Mouse (Mus musculus): Measurements from ENCODE around the gene L1td1. TPM values are rescaled to one million over a fixed set of nuclear protein-coding genes. Genes with fewer than 3 reads are reported as not detected.

L1td1 gene
- polyA plus RNA-seq (2014; fragmentation: Nextera tagmentation; extraction: Ambion mirVana): 0.30 TPM in 1 of 2 replicates, not detected in the other

DNA sequence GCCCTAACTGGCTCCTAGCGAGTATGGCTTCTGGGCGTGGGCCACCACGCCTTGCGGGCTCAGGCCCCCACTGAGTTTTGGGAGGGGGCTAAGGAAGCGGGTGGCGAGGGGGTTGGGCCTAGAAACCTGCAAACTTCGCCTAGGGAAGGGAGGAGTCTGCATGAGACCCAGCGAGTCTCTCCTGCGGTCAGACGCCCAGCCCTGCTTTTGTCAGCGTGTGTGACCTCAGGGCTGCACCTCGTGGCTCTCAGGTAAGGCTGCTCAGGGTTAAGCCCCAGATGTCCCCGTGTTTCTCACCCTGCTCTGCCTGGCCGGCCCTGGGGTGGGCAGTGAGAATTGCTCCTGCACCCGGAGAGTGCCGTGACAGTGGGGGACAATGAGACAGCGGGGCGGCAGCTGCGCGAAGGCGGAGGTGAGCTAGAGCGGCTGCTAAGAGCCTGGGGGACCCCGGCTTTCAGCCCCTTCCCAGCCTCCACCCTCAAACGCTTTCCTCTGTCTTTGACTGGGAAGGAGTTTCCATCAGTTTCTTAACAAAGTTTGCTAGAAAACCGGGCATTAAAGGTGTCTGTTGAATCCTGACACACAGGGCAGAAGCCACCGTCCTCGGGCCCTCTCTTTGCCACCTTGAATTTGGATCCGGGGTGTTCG is at the start of gene L1td1:
Gene L1td1 (plus strand): TSS at position 145 of the 648 bp plus-strand sequence.
- peak within 1 kb of the TSS; percentile 57 for H3K4me2 ChIP-seq (ENCODE audit: low read depth, low read length)
- no peaks in the 10 kb centered on the region for H3K36me3 ChIP-seq (ENCODE audit: control insufficient read depth, insufficient read depth, low read length)
- ATAC-seq (ENCODE audit: low read depth): no peak
- 5% methylated on average over 27 of the region's 29 CpGs for WGBS
- no peak within 1 kb of the TSS for H3K27ac ChIP-seq (replicated peaks; ENCODE audit: low read depth, low read length)
- H3K9me3 ChIP-seq (ENCODE audit: control insufficient read depth, low read length): no peaks in the 10 kb centered on the region
- H3K9ac ChIP-seq (ENCODE audit: low read depth, low read length): peak within 1 kb of the TSS; percentile 51
- H3K4me3 ChIP-seq (ENCODE audit: low read depth, low read length): peak within 1 kb of the TSS; percentile 35
- DNase-seq (ENCODE audit: low spot score): no peak
- peaks cover 24% of the 10 kb centered on the region for H3K27me3 ChIP-seq (replicated peaks; ENCODE audit: control insufficient read depth, insufficient read depth, low read length)
- peaks cover 17% of the 10 kb centered on the region for H3K4me1 ChIP-seq (ENCODE audit: control insufficient read depth, insufficient read depth, low read length)

DNA sequence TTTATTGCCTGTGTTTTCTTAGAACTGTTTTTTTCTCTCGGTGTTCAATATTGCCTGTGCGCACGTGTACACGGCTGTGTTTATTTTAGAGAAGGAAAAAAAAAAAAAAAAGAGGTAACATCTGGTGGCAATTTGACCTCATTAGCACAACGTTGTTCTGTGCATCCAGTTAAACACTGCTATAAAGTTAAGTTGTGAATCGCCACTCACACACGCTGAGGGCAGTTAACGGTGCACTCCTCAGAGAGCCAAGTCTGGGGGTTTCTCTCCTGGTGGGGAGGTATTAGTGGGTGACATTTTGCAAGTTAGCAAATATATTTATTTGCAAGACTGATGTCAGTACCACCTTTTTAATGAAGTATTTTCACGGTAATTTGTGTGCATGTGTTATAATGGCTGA is 49.0 kb upstream of the L1td1 start:
- ATAC-seq (ENCODE audit: low read depth) (no peak), DNase-seq (ENCODE audit: low spot score) (no peak)
- no peaks in the 10 kb centered on the region for H3K4me1 ChIP-seq (ENCODE audit: control insufficient read depth, insufficient read depth, low read length)
- no peak overlapping the region for H3K4me3 ChIP-seq (ENCODE audit: low read depth, low read length)
- H3K4me2 ChIP-seq (ENCODE audit: low read depth, low read length): no peak overlapping the region
- no peaks in the 10 kb centered on the region for H3K9me3 ChIP-seq (ENCODE audit: control insufficient read depth, low read length)
- WGBS: 30% methylated on average over 9 of the region's 9 CpGs
- no peaks in the 10 kb centered on the region for H3K27me3 ChIP-seq (replicated peaks; ENCODE audit: control insufficient read depth, insufficient read depth, low read length)
- no peak overlapping the region for H3K27ac ChIP-seq (replicated peaks; ENCODE audit: low read depth, low read length)
- no peaks in the 10 kb centered on the region for H3K36me3 ChIP-seq (ENCODE audit: control insufficient read depth, insufficient read depth, low read length)
- no peak overlapping the region for H3K9ac ChIP-seq (ENCODE audit: low read depth, low read length)

DNA sequence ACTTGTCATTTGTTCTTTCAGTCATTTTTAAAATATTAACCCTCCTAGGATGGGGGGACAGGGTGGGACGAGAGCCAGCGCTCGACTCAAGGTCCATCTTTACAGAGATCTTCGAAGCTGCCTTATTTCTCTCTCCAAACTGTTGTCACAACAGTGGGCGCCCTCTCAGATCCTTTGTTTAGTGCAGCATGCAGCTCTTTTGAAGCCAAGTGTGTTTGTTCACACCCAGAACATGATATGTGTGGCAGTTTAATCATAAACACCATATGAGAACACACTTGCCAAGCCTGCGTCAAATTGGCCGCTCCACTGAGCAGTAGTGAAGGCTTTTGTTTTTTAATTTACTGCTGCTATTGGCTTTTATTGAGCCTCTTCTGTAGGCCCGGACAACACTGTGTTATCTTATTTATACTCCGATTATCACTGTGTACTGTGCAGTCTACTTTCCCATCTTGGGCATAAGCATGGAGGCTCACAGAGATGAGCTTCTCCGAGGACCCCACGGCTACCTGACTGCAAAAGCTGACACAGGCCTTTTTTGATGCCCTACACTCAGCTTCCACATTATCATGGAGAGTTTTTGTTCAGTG is 39.8 kb upstream of the L1td1 start:
- H3K27me3 ChIP-seq (replicated peaks; ENCODE audit: control insufficient read depth, insufficient read depth, low read length): no peaks in the 10 kb centered on the region
- H3K9me3 ChIP-seq (ENCODE audit: control insufficient read depth, low read length): peaks cover 6% of the 10 kb centered on the region
- no peak overlapping the region for H3K4me3 ChIP-seq (ENCODE audit: low read depth, low read length)
- H3K36me3 ChIP-seq (ENCODE audit: control insufficient read depth, insufficient read depth, low read length): peaks cover 14% of the 10 kb centered on the region
- ATAC-seq (ENCODE audit: low read depth): no peak
- no peak overlapping the region for H3K27ac ChIP-seq (replicated peaks; ENCODE audit: low read depth, low read length)
- no peaks in the 10 kb centered on the region for H3K4me1 ChIP-seq (ENCODE audit: control insufficient read depth, insufficient read depth, low read length)
- 88% methylated on average over 11 of the region's 11 CpGs for WGBS
- DNase-seq (ENCODE audit: low spot score): no peak
- H3K9ac ChIP-seq (ENCODE audit: low read depth, low read length): no peak overlapping the region
- H3K4me2 ChIP-seq (ENCODE audit: low read depth, low read length): no peak overlapping the region

DNA sequence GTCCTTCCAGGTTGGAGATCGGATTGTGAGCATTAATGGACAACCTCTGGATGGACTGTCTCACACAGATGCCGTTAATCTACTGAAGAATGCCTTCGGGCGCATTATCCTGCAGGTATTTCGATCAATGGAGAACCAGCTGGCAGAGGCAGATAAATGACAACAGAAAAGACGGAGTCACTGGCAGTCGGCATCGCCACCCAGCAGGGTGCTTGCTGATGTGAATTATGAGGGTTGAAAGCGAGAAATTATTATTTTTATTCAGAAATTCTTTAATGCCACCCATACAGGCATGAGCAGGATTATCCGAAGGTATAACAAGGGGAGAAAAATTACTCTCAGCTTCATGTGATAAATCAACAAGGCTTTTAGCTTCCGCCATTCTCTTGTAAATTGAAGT is 38.4 kb upstream of the L1td1 start:
- 84% methylated on average over 11 of the region's 11 CpGs for WGBS
- Histone ChIP-seq H3K9me3 (ENCODE audit: control insufficient read depth, low read length) (peaks cover 6% of the 10 kb centered on the region), H3K27ac (replicated peaks; ENCODE audit: low read depth, low read length) (no peak overlapping the region), H3K4me1 (ENCODE audit: control insufficient read depth, insufficient read depth, low read length) (no peaks in the 10 kb centered on the region), H3K4me3 (ENCODE audit: low read depth, low read length) (no peak overlapping the region), H3K4me2 (ENCODE audit: low read depth, low read length) (no peak overlapping the region), H3K9ac (ENCODE audit: low read depth, low read length) (no peak overlapping the region), H3K36me3 (ENCODE audit: control insufficient read depth, insufficient read depth, low read length) (peaks cover 14% of the 10 kb centered on the region), H3K27me3 (replicated peaks; ENCODE audit: control insufficient read depth, insufficient read depth, low read length) (no peaks in the 10 kb centered on the region)
- ATAC-seq (ENCODE audit: low read depth): no peak
- DNase-seq (ENCODE audit: low spot score): no peak

DNA sequence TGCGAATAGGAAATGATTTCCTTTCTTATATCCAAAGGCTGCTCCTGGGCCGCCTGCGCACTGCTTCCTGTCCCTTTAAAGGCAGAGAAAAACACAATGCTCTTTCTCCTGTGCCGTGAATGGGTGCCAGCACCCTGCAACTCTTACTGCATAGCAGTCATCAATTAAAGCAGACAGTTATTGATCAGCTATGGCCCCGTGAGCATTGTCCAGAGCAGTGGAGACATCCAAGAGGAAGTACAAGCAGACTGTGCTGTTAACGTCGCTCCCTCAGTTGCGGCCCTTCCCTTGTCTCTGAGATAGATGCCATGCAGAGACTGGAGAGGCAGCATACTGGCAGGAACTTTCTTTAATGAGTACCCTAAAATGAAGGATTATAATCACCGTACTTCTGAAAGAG is 38.0 kb upstream of the L1td1 start:
- Histone ChIP-seq H3K36me3 (ENCODE audit: control insufficient read depth, insufficient read depth, low read length) (peaks cover 14% of the 10 kb centered on the region), H3K27ac (replicated peaks; ENCODE audit: low read depth, low read length) (no peak overlapping the region), H3K4me3 (ENCODE audit: low read depth, low read length) (no peak overlapping the region), H3K4me2 (ENCODE audit: low read depth, low read length) (no peak overlapping the region), H3K4me1 (ENCODE audit: control insufficient read depth, insufficient read depth, low read length) (no peaks in the 10 kb centered on the region), H3K9me3 (ENCODE audit: control insufficient read depth, low read length) (peaks cover 6% of the 10 kb centered on the region), H3K9ac (ENCODE audit: low read depth, low read length) (no peak overlapping the region), H3K27me3 (replicated peaks; ENCODE audit: control insufficient read depth, insufficient read depth, low read length) (no peaks in the 10 kb centered on the region)
- 87% methylated on average over 9 of the region's 9 CpGs for WGBS
- ATAC-seq (ENCODE audit: low read depth) (no peak), DNase-seq (ENCODE audit: low spot score) (no peak)

DNA sequence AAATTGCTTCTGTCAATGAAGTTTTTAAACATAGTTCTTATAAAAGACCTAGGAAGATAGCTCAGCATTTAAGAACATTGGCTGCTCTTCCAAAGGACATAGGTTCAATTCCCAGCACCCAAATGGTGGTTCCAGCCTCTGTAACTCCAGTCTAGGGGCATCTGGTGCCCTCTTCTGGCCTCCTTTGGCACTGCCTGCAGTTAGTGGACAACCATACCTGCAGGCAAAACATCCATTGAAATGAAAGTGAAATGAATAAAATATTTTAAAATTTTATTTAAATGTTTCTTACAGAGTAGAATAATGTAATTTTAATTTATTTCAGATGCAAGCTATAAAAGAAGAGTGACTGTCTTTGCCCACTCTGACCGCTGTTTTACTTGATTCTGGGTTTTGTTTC is 36.5 kb upstream of the L1td1 start:
- H3K4me1 ChIP-seq (ENCODE audit: control insufficient read depth, insufficient read depth, low read length): no peaks in the 10 kb centered on the region
- H3K36me3 ChIP-seq (ENCODE audit: control insufficient read depth, insufficient read depth, low read length): peaks cover 14% of the 10 kb centered on the region
- ATAC-seq (ENCODE audit: low read depth) (no peak), DNase-seq (ENCODE audit: low spot score) (no peak)
- no peak overlapping the region for H3K4me2 ChIP-seq (ENCODE audit: low read depth, low read length)
- H3K27me3 ChIP-seq (replicated peaks; ENCODE audit: control insufficient read depth, insufficient read depth, low read length): no peaks in the 10 kb centered on the region
- no peak overlapping the region for H3K27ac ChIP-seq (replicated peaks; ENCODE audit: low read depth, low read length)
- no peak overlapping the region for H3K4me3 ChIP-seq (ENCODE audit: low read depth, low read length)
- no peak overlapping the region for H3K9ac ChIP-seq (ENCODE audit: low read depth, low read length)
- peaks cover 6% of the 10 kb centered on the region for H3K9me3 ChIP-seq (ENCODE audit: control insufficient read depth, low read length)
- 90% methylated on average over 1 of the region's 1 CpGs for WGBS

DNA sequence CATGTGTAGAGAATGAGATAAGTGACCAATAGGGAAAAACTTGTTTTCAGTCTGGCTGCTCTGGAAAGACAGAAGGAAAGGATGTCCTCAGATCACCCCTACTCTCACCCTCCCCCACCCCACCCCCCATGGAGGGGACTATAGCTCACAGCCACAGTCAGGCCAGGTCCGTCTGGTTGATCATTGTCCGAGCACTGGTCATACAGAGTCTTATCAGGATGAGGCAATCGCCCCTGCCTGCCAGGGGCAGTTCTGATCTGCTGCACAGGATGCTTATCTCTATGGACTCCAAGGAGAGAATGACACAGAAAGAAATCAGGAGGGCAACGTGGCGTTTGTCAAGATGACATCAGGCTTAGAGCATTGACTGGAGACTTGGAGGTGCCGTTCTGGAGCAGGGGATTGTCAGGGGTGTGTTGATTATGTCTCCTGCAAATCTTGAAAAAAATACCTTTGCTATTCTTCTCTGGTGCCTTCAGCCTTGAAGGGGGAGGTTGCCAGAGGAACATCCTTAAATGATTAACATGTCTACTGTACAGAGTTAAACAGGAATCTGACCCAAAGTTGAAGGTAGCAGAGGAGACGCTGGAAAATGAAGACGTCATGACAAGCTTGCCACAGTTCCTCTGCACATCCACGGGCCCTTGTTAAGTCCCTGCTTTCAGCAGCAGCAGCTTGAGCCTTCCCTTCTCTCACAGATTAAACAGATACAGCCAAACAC is 32.9 kb upstream of the L1td1 start:
- Histone ChIP-seq H3K36me3 (ENCODE audit: control insufficient read depth, insufficient read depth, low read length) (peaks cover 9% of the 10 kb centered on the region), H3K27me3 (replicated peaks; ENCODE audit: control insufficient read depth, insufficient read depth, low read length) (no peaks in the 10 kb centered on the region), H3K4me2 (ENCODE audit: low read depth, low read length) (no peak overlapping the region), H3K9ac (ENCODE audit: low read depth, low read length) (no peak overlapping the region), H3K27ac (replicated peaks; ENCODE audit: low read depth, low read length) (no peak overlapping the region), H3K4me1 (ENCODE audit: control insufficient read depth, insufficient read depth, low read length) (no peaks in the 10 kb centered on the region), H3K9me3 (ENCODE audit: control insufficient read depth, low read length) (peaks cover 6% of the 10 kb centered on the region), H3K4me3 (ENCODE audit: low read depth, low read length) (no peak overlapping the region)
- ATAC-seq (ENCODE audit: low read depth) (no peak), DNase-seq (ENCODE audit: low spot score) (no peak)
- WGBS: 55% methylated on average over 9 of the region's 9 CpGs

DNA sequence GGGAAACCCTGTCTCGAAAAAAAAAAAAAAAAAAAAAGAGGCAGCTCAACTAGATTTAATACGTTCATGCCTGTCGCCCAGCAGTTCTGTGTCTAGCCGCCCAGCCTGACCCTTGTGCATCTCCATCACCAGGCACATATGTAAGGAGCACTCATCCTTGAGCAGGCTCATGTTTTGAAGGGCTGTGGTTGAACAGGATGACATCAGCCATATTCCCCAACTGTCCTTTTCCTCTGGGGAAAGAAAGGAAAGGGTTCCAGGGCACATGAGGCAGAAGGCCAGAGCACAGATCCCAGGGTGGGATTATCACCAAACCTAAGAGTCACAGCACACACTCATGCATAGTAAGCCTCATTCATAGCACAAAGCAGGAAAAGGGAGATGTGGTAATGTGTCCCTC is 28.6 kb upstream of the L1td1 start:
- ATAC-seq (ENCODE audit: low read depth) (no peak), DNase-seq (ENCODE audit: low spot score) (no peak)
- H3K27ac ChIP-seq (replicated peaks; ENCODE audit: low read depth, low read length): no peak overlapping the region
- H3K4me2 ChIP-seq (ENCODE audit: low read depth, low read length): no peak overlapping the region
- no peaks in the 10 kb centered on the region for H3K36me3 ChIP-seq (ENCODE audit: control insufficient read depth, insufficient read depth, low read length)
- no peaks in the 10 kb centered on the region for H3K9me3 ChIP-seq (ENCODE audit: control insufficient read depth, low read length)
- 86% methylated on average over 4 of the region's 4 CpGs for WGBS
- H3K4me1 ChIP-seq (ENCODE audit: control insufficient read depth, insufficient read depth, low read length): no peaks in the 10 kb centered on the region
- H3K9ac ChIP-seq (ENCODE audit: low read depth, low read length): no peak overlapping the region
- H3K4me3 ChIP-seq (ENCODE audit: low read depth, low read length): no peak overlapping the region
- no peaks in the 10 kb centered on the region for H3K27me3 ChIP-seq (replicated peaks; ENCODE audit: control insufficient read depth, insufficient read depth, low read length)
